Mouse (Mus musculus): ENCODE data around the gene Irgm1. TPM values are rescaled to one million over a fixed set of nuclear protein-coding genes. Genes with fewer than 3 reads are reported as not detected.
A peak's percentile ranks its signal among the peaks of the same experiment; 100 is the strongest.

The Irgm1 gene
- total and polyA plus RNA-seq, 3 experiments, result 25.7 to 58.1 (median 49.0) TPM

DNA sequence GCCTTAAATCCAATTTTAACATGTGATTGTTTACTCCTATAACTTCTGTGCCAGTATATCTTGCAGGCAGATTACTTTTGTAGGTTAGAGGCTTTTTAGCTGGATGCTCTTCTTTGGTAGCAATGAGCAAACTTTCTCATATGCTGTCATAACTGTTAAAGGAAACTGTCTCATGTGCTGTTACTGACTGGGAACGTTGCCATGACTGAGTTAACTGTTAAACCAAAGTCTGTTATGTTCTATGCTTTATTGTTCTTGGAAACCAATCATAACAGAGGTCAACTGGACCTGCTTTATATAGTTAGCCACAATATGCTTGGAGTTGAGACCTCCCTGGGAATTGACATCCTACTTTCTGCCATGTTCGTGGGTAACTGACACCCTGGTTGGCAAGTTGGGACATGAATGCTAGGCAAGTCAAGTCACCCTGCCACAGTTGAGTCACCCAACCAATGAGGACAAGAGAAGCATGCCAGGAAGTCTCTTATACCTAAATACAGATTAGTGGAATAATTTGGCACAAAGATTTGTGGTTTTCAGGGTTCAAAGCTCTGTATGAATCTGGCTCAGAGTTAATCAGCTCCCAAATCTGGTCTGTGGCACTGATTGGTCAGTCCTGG, 27.4 kb upstream of the Irgm1 start:
- TF ChIP-seq IRF4 (IDR thresholded peaks at IDR 0.05; ENCODE audit: low read depth, low read length), result 0 out of 2 replicates have a peak, but pooled peaks have one; percentile 33
- TF ChIP-seq ETS1 (conservative IDR thresholded peaks at IDR 0.05; ENCODE audit: low read depth, low read length), result 0 out of 2 replicates have a peak, but pooled peaks have one; percentile 11
- peak; percentile 93 for TF ChIP-seq CHD1 (IDR thresholded peaks at IDR 0.05; ENCODE audit: low read depth, low read length)
- peak; percentile 42; the same call in 1 of the 2 replicates for TF ChIP-seq EP300 (IDR thresholded peaks at IDR 0.05; ENCODE audit: low read length)
- TF ChIP-seq JUND (conservative IDR thresholded peaks at IDR 0.05; ENCODE audit: low read depth, low read length), result no peak
- TF ChIP-seq MAFK (IDR thresholded peaks at IDR 0.05; ENCODE audit: insufficient replicate concordance, low read length), result no peak
- TF ChIP-seq ZNF384 (IDR thresholded peaks at IDR 0.05; ENCODE audit: low read depth, low read length), result no peak
- no peak for TF ChIP-seq ZC3H11A (IDR thresholded peaks at IDR 0.05; ENCODE audit: low read depth, low read length)
- no peak for TF ChIP-seq POLR2AphosphoS2 (IDR thresholded peaks at IDR 0.05; ENCODE audit: low read depth, low read length)
- peak; percentile 19; the same call in 1 of the 2 replicates for TF ChIP-seq CHD2 (IDR thresholded peaks at IDR 0.05; ENCODE audit: low read length)
- no peak for TF ChIP-seq PAX5 (IDR thresholded peaks at IDR 0.05; ENCODE audit: low read length)
- no peak for TF ChIP-seq MXI1 (IDR thresholded peaks at IDR 0.05; ENCODE audit: low read depth, low read length)
- no peak for TF ChIP-seq POLR2A (IDR thresholded peaks at IDR 0.05; ENCODE audit: low read depth, low read length)
- TF ChIP-seq NRF1 (IDR thresholded peaks at IDR 0.05; ENCODE audit: low read depth, low read length), result no peak
- TF ChIP-seq CTCF (conservative IDR thresholded peaks at IDR 0.05 in 1 of 2, IDR thresholded peaks at IDR 0.05 in 1 of 2; ENCODE audit: low read depth in 2 of 2, low read length in 2 of 2), result no peak
- no peak for TF ChIP-seq UBTF (IDR thresholded peaks at IDR 0.05; ENCODE audit: low read depth, low read length)
- TF ChIP-seq E2F4 (IDR thresholded peaks at IDR 0.05; ENCODE audit: insufficient replicate concordance, low read depth, low read length), result no peak
- no peak for TF ChIP-seq HCFC1 (IDR thresholded peaks at IDR 0.05; ENCODE audit: low read depth, low read length)
- TF ChIP-seq BHLHE40 (IDR thresholded peaks at IDR 0.05; ENCODE audit: low read depth, low read length), result no peak
- no peak; the same call in 1 of the 2 replicates for TF ChIP-seq RCOR1 (conservative IDR thresholded peaks at IDR 0.05; ENCODE audit: low read depth, low read length)
- TF ChIP-seq KAT2A (IDR thresholded peaks at IDR 0.05; ENCODE audit: insufficient replicate concordance, low read length), result no peak
- TF ChIP-seq ZKSCAN1 (IDR thresholded peaks at IDR 0.05; ENCODE audit: borderline replicate concordance, low read depth, low read length), result no peak
- TF ChIP-seq USF2 (conservative IDR thresholded peaks at IDR 0.05; ENCODE audit: low read depth, low read length), result no peak
- TF ChIP-seq MEF2A (IDR thresholded peaks at IDR 0.05; ENCODE audit: borderline replicate concordance, low read depth, low read length), result no peak
- no peak for TF ChIP-seq TCF12 (IDR thresholded peaks at IDR 0.05; ENCODE audit: low read depth, low read length)
- Histone ChIP-seq H3K27me3 (replicated peaks) (no peaks in the 10 kb centered on the region), H3K4me2 (ENCODE audit: insufficient read depth, low read depth, poor library complexity, severe bottlenecking) (no peak overlapping the region; the same call in 1 of the 2 replicates), H3K27ac (ENCODE audit: insufficient read depth, low read depth) (peak overlapping the region; percentile 46; the same call in 1 of the 2 replicates), H3K36me3 (replicated peaks in 1 of 2; ENCODE audit: control insufficient read depth in 1 of 2, insufficient read depth in 1 of 2, low read length in 1 of 2) (no peaks in the 10 kb centered on the region), H3K9me3 (replicated peaks; ENCODE audit: low read length) (no peaks in the 10 kb centered on the region), H3K79me2 (replicated peaks; ENCODE audit: control insufficient read depth, extremely low read depth, insufficient read depth, poor library complexity, severe bottlenecking) (no peaks in the 10 kb centered on the region), H3K9ac (ENCODE audit: insufficient read depth, low read depth) (no peak overlapping the region), H3K4me3 (replicated peaks in 1 of 3; ENCODE audit: low read depth in 2 of 3, low read length in 2 of 3, poor library complexity in 1 of 3) (no peak overlapping the region), H3K4me1 (ENCODE audit: control insufficient read depth in 1 of 2, insufficient read depth in 2 of 2) (peaks cover 26 to 78% of the 10 kb centered on the region in 2 experiments)
- in situ Hi-C loops (cut with MboI; ENCODE audit: low pct_ligation_motif_present, low pct_unique_long_range_greater_than_20kb, low sequenced_read_pairs), result no loop called here
- DNase-seq (ENCODE audit: extremely low read depth), result peak; percentile 27
- dilution Hi-C loops (cut with MboI; ENCODE audit: extremely low pct_ligation_motif_present, extremely low pct_unique_long_range_greater_than_20kb, low sequenced_read_pairs), result no loop called here

All from CH12.LX (cell line).